Mouse (Mus musculus): Measurements from ENCODE around the gene March6. TPM values are rescaled to one million over a fixed set of nuclear protein-coding genes. Genes with fewer than 3 reads are reported as not detected.

The March6 gene
- polyA plus RNA-seq, 1 experiment from 2014 or later = 12.9 TPM

DNA sequence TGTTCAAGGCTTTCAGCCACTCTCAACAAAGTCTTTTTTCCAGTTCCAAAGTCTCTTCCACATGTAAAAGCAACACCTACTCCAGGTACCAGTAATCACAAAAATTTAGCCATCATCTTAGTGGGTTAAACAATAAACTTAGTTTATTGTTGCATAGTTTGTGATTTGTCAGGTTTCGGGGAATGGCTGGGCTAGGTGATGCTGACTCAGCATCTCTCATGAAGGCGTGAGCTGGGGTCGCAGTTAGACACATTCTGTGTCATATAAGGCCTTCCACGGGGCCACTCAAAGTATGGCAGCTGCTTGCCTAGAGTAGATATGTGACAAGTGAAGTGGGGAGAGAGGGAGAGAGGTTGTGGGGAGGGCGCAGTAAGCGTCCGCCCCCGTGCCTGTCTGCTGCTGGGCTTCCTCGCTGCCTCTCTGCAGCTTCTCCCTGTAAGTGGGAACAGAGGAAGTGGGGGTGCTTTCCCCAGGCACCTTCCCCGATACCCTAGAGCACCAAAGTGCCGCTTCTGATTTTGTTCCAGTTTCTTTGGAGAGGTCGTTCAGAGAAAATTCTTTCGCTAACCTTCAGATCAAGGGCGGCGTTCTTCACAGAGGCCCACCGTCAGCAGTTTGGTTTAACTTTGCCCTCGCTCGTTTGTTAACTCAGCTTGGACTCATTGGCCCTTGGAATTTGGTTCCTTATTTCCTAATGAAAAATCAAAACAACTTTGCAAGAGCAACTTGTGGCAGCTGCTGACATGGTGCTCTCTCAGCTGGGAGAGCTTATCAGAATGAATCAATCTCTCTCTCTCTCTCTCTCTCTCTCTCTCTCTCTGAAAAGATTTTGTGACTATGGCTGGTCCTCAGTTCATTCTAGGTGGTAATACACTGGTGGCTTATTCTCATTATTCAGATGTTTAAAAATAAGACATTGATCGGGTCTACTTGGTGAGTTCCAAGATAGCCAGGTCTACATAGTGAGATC is 33.0 kb upstream of the March6 start:
- H3K4me1 ChIP-seq (replicated peaks; ENCODE audit: control insufficient read depth, insufficient read depth) = peaks cover 5% of the 10 kb centered on the region; the same call in 1 of the 2 replicates
- ATAC-seq (ENCODE audit: low FRiP score, low TSS enrichment) (no peak), DNase-seq (ENCODE audit: low spot score) (no peak)
- no peak overlapping the region for H3K9ac ChIP-seq (ENCODE audit: low read length)
- 41% methylated on average over 19 of the region's 19 CpGs for WGBS
- no peaks in the 10 kb centered on the region for H3K36me3 ChIP-seq (ENCODE audit: control insufficient read depth, insufficient read depth, low read length)
- peak overlapping the region; percentile 49; the same call in 1 of the 2 replicates for H3K27ac ChIP-seq (replicated peaks)
- H3K4me3 ChIP-seq (ENCODE audit: low read depth, low read length) = no peak overlapping the region
- no peaks in the 10 kb centered on the region for H3K27me3 ChIP-seq (ENCODE audit: control insufficient read depth, insufficient read depth, low read length)
- no peaks in the 10 kb centered on the region for H3K9me3 ChIP-seq (ENCODE audit: control insufficient read depth, low read length)
- H3K4me2 ChIP-seq (replicated peaks; ENCODE audit: low read depth) = no peak overlapping the region
- no peak for TF ChIP-seq EP300 (optimal IDR thresholded peaks at IDR 0.05)
- no peak for TF ChIP-seq CTCF (IDR thresholded peaks at IDR 0.05; ENCODE audit: low read depth)

- no peak overlapping the region for H3K4me3 ChIP-seq (ENCODE audit: low read depth, low read length)
- no peak for DNase-seq (ENCODE audit: low spot score)
- 71% methylated on average over 8 of the region's 8 CpGs for WGBS
- no peak overlapping the region for H3K4me2 ChIP-seq (replicated peaks; ENCODE audit: low read depth)
- no peaks in the 10 kb centered on the region for H3K4me1 ChIP-seq (replicated peaks; ENCODE audit: control insufficient read depth, insufficient read depth)
- H3K9ac ChIP-seq (ENCODE audit: low read length) = no peak overlapping the region
- H3K27ac ChIP-seq (replicated peaks) = no peak overlapping the region
- H3K9me3 ChIP-seq (ENCODE audit: control insufficient read depth, low read length) = no peaks in the 10 kb centered on the region
- H3K36me3 ChIP-seq (ENCODE audit: control insufficient read depth, insufficient read depth, low read length) = no peaks in the 10 kb centered on the region
- no peak for TF ChIP-seq EP300 (optimal IDR thresholded peaks at IDR 0.05)
- no peak for TF ChIP-seq CTCF (IDR thresholded peaks at IDR 0.05; ENCODE audit: low read depth)
- no peaks in the 10 kb centered on the region for H3K27me3 ChIP-seq (ENCODE audit: control insufficient read depth, insufficient read depth, low read length)
- ATAC-seq (ENCODE audit: low FRiP score, low TSS enrichment) = no peak
These were observed 32.0 kb upstream of the March6 start for GRCm38 (mm10) chr15:31562847-31563246.

- H3K36me3 ChIP-seq (ENCODE audit: control insufficient read depth, insufficient read depth, low read length) = no peaks in the 10 kb centered on the region
- no peaks in the 10 kb centered on the region for H3K9me3 ChIP-seq (ENCODE audit: control insufficient read depth, low read length)
- H3K4me1 ChIP-seq (replicated peaks; ENCODE audit: control insufficient read depth, insufficient read depth) = no peaks in the 10 kb centered on the region
- H3K27ac ChIP-seq (replicated peaks) = no peak overlapping the region
- no peaks in the 10 kb centered on the region for H3K27me3 ChIP-seq (ENCODE audit: control insufficient read depth, insufficient read depth, low read length)
- no peak overlapping the region for H3K9ac ChIP-seq (ENCODE audit: low read length)
- H3K4me3 ChIP-seq (ENCODE audit: low read depth, low read length) = no peak overlapping the region
- TF ChIP-seq EP300 (optimal IDR thresholded peaks at IDR 0.05) (no peak), CTCF (IDR thresholded peaks at IDR 0.05; ENCODE audit: low read depth) (no peak)
- WGBS = 93% methylated on average over 4 of the region's 4 CpGs
- DNase-seq (ENCODE audit: low spot score) = no peak
- H3K4me2 ChIP-seq (replicated peaks; ENCODE audit: low read depth) = no peak overlapping the region
- ATAC-seq (ENCODE audit: low FRiP score, low TSS enrichment) = no peak
These were observed 31.1 kb upstream of the March6 start for GRCm38 (mm10) chr15:31561976-31562375.

DNA sequence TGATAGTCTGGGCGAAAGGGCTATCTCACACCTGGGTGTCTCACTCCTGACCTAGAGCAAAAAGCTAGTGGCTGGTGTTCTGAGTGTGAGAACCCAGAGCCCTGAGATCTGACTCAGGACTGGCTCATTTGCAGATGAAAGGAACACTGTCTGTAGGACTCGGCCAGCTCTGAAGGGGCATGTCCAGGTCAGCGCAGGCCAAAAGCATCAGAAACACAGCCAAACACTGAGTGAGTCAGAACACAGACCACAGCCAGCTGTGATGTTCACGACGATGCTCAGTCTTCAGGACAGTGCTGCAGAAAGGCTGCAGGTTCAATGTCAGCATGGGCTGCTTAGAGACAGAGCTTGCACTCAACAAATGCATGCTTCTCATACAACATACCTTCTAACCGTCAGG is 30.5 kb upstream of the March6 start:
- Histone ChIP-seq H3K9ac (ENCODE audit: low read length) (no peak overlapping the region), H3K27ac (replicated peaks) (no peak overlapping the region), H3K4me2 (replicated peaks; ENCODE audit: low read depth) (no peak overlapping the region), H3K27me3 (ENCODE audit: control insufficient read depth, insufficient read depth, low read length) (no peaks in the 10 kb centered on the region), H3K9me3 (ENCODE audit: control insufficient read depth, low read length) (no peaks in the 10 kb centered on the region), H3K4me3 (ENCODE audit: low read depth, low read length) (no peak overlapping the region), H3K4me1 (replicated peaks; ENCODE audit: control insufficient read depth, insufficient read depth) (no peaks in the 10 kb centered on the region), H3K36me3 (ENCODE audit: control insufficient read depth, insufficient read depth, low read length) (no peaks in the 10 kb centered on the region)
- 76% methylated on average over 6 of the region's 6 CpGs for WGBS
- no peak for DNase-seq (ENCODE audit: low spot score)
- ATAC-seq (ENCODE audit: low FRiP score, low TSS enrichment) = no peak
- TF ChIP-seq EP300 (optimal IDR thresholded peaks at IDR 0.05) = no peak
- no peak for TF ChIP-seq CTCF (IDR thresholded peaks at IDR 0.05; ENCODE audit: low read depth)

GRCm38 (mm10) chr15:31554855-31555254 is 24.0 kb upstream of the March6 start:
- Histone ChIP-seq H3K4me2 (replicated peaks; ENCODE audit: low read depth) (no peak overlapping the region), H3K9ac (ENCODE audit: low read length) (no peak overlapping the region), H3K4me1 (replicated peaks; ENCODE audit: control insufficient read depth, insufficient read depth) (no peaks in the 10 kb centered on the region), H3K9me3 (ENCODE audit: control insufficient read depth, low read length) (no peaks in the 10 kb centered on the region), H3K4me3 (ENCODE audit: low read depth, low read length) (no peak overlapping the region), H3K36me3 (ENCODE audit: control insufficient read depth, insufficient read depth, low read length) (no peaks in the 10 kb centered on the region), H3K27ac (replicated peaks) (no peak overlapping the region), H3K27me3 (ENCODE audit: control insufficient read depth, insufficient read depth, low read length) (no peaks in the 10 kb centered on the region)
- no peak for DNase-seq (ENCODE audit: low spot score)
- TF ChIP-seq CTCF (IDR thresholded peaks at IDR 0.05; ENCODE audit: low read depth) = no peak
- TF ChIP-seq EP300 (optimal IDR thresholded peaks at IDR 0.05) = no peak
- ATAC-seq (ENCODE audit: low FRiP score, low TSS enrichment) = no peak
- 89% methylated on average over 2 of the region's 2 CpGs for WGBS

DNA sequence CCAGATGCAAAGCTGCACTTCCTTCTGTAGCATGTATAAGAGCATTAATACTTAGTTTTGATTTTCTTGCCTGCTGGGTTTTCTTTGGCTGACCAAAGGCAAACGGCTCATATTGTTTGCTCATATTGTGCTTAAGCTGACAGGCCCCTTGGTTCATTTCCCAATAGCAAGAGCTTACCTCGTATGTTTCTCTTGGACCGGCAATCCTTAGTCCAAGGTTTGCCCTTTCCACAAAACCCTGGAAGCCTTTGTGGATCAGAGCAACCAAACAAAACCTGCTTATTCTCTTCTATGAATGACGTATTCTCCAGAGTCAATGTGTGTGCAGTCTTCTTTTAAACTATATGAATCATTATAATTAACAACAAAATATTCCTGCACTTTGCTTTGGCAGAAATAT is 19.5 kb upstream of the March6 start:
- H3K4me1 ChIP-seq (replicated peaks; ENCODE audit: control insufficient read depth, insufficient read depth) = no peaks in the 10 kb centered on the region

More for the DNA sequence above, 19.5 kb upstream of the March6 start:
- WGBS = 46% methylated on average over 4 of the region's 4 CpGs
- Histone ChIP-seq H3K4me2 (replicated peaks; ENCODE audit: low read depth) (no peak overlapping the region), H3K4me3 (ENCODE audit: low read depth, low read length) (no peak overlapping the region), H3K27ac (replicated peaks) (no peak overlapping the region), H3K9me3 (ENCODE audit: control insufficient read depth, low read length) (no peaks in the 10 kb centered on the region), H3K9ac (ENCODE audit: low read length) (no peak overlapping the region), H3K36me3 (ENCODE audit: control insufficient read depth, insufficient read depth, low read length) (no peaks in the 10 kb centered on the region), H3K27me3 (ENCODE audit: control insufficient read depth, insufficient read depth, low read length) (no peaks in the 10 kb centered on the region)
- TF ChIP-seq CTCF (IDR thresholded peaks at IDR 0.05; ENCODE audit: low read depth) (no peak), EP300 (optimal IDR thresholded peaks at IDR 0.05) (no peak)
- DNase-seq (ENCODE audit: low spot score) (no peak), ATAC-seq (ENCODE audit: low FRiP score, low TSS enrichment) (no peak)
